In genomic region chr16:67610904-67611681, GRCm38 (mm10) we compare ENCODE assay signal across 13 mouse cellular contexts. TPM values are rescaled to one million over a fixed set of nuclear protein-coding genes. Genes with fewer than 3 reads are reported as not detected.
DNase-seq lines count a peak whose midpoint lies in the region; ATAC-seq and TF ChIP-seq lines count a peak whose summit lies in the region.
"Had no signal": no experiment of that assay in that cellular context is flagged by ENCODE, and none has a peak within 500 bp of the region (broad histone marks: within the 10 kb centered on the region; RNA-seq: fewer than 3 reads in every experiment).

No protein-coding gene starts in this region.

- no peak overlapping the region for H3K9ac ChIP-seq in kidney, postnatal 0 days (ENCODE audit: low read depth, low read length)
- 0 out of 2 replicates have a peak overlapping the region, but pooled peaks have one; percentile 15 for H3K9ac ChIP-seq in forebrain, embryonic 15.5 days (replicated peaks)
- 0 out of 2 replicates have a peak overlapping the region, but pooled peaks have one; percentile 24 for H3K9ac ChIP-seq in midbrain, postnatal 0 days (replicated peaks; ENCODE audit: low read length, poor library complexity, severe bottlenecking)
- H3K9ac ChIP-seq: heart, embryonic 15.5 days; limb, embryonic 15.5 days had no signal

- no peak overlapping the region for H3K4me2 ChIP-seq in kidney, postnatal 0 days (ENCODE audit: low read length)
- H3K4me2 ChIP-seq in forebrain, embryonic 15.5 days (replicated peaks), result peak overlapping the region; percentile 38
- H3K4me2 ChIP-seq in midbrain, postnatal 0 days (ENCODE audit: low read depth, low read length, poor library complexity, severe bottlenecking), result peak overlapping the region; percentile 41
- H3K4me2 ChIP-seq: heart, embryonic 15.5 days; limb, embryonic 15.5 days had no signal

- no peak overlapping the region for H3K4me3 ChIP-seq in kidney, postnatal 0 days (replicated peaks; ENCODE audit: low read depth, low read length)
- peak overlapping the region; percentile 13; the same call in 1 of the 2 replicates for H3K4me3 ChIP-seq in forebrain, embryonic 15.5 days
- peak overlapping the region; percentile 10; the same call in 1 of the 2 replicates for H3K4me3 ChIP-seq in midbrain, postnatal 0 days (ENCODE audit: low read depth, low read length)
- H3K4me3 ChIP-seq: heart, embryonic 15.5 days; limb, embryonic 15.5 days had no signal

- no peaks in the 10 kb centered on the region for H3K4me1 ChIP-seq in kidney, postnatal 0 days (replicated peaks; ENCODE audit: insufficient read depth, low read length)
- H3K4me1 ChIP-seq in forebrain, embryonic 15.5 days, result peaks cover 38% of the 10 kb centered on the region
- H3K4me1 ChIP-seq in midbrain, postnatal 0 days (ENCODE audit: insufficient read depth, low read length), result no peaks in the 10 kb centered on the region
- H3K4me1 ChIP-seq: heart, embryonic 15.5 days had no signal

- no peak for TF ChIP-seq CTCF in kidney, postnatal 0 days (IDR thresholded peaks at IDR 0.05; ENCODE audit: low read depth)
- no peak for TF ChIP-seq CTCF in midbrain, postnatal 0 days (IDR thresholded peaks at IDR 0.05)

- no peak for ATAC-seq in kidney, postnatal 0 days (replicated peaks; ENCODE audit: low FRiP score, low read depth)
- peak; percentile 90 for ATAC-seq in forebrain, embryonic 15.5 days (replicated peaks)
- ATAC-seq in midbrain, postnatal 0 days (ENCODE audit: low FRiP score), result no peak; the same call in 1 of the 2 replicates
- no peak for ATAC-seq in monocyte, adult 5-6 weeks (replicated peaks; ENCODE audit: insufficient number of reproducible peaks, low FRiP score, low TSS enrichment, poor library complexity, severe bottlenecking)
- ATAC-seq: CD4-positive, CD25-positive, alpha-beta regulatory T cell, adult 4 months had no signal

- H3K36me3 ChIP-seq in kidney, postnatal 0 days (ENCODE audit: insufficient read depth, low read length), result no peaks in the 10 kb centered on the region
- no peaks in the 10 kb centered on the region for H3K36me3 ChIP-seq in forebrain, embryonic 15.5 days
- H3K36me3 ChIP-seq in midbrain, postnatal 0 days (ENCODE audit: insufficient read depth, low read length), result no peaks in the 10 kb centered on the region
- H3K36me3 ChIP-seq: heart, embryonic 15.5 days; limb, embryonic 15.5 days had no signal

- 0 out of 2 replicates have a peak, but pooled peaks cover 2% of the 10 kb centered on the region for H3K27me3 ChIP-seq in kidney, postnatal 0 days (ENCODE audit: insufficient read depth, low read length)
- H3K27me3 ChIP-seq in forebrain, embryonic 15.5 days, result no peaks in the 10 kb centered on the region
- H3K27me3 ChIP-seq in midbrain, postnatal 0 days (ENCODE audit: insufficient read depth, low read length), result no peaks in the 10 kb centered on the region
- H3K27me3 ChIP-seq: heart, embryonic 15.5 days; limb, embryonic 15.5 days had no signal

- WGBS in kidney, postnatal 0 days, result 35% methylated on average over 7 of the region's 7 CpGs
- 2% methylated on average over 7 of the region's 7 CpGs for WGBS in forebrain, embryonic 15.5 days
- WGBS in midbrain, postnatal 0 days, result 13% methylated on average over 7 of the region's 7 CpGs

- no peak overlapping the region for H3K27ac ChIP-seq in kidney, postnatal 0 days
- peak overlapping the region; percentile 67 for H3K27ac ChIP-seq in forebrain, embryonic 15.5 days (replicated peaks)
- 0 out of 2 replicates have a peak overlapping the region, but pooled peaks have one; percentile 18 for H3K27ac ChIP-seq in midbrain, postnatal 0 days (ENCODE audit: low read depth, low read length)
- H3K27ac ChIP-seq: heart, embryonic 15.5 days; limb, embryonic 15.5 days had no signal

- H3K9me3 ChIP-seq in kidney, postnatal 0 days (replicated peaks; ENCODE audit: low read length), result no peaks in the 10 kb centered on the region
- H3K9me3 ChIP-seq in forebrain, embryonic 15.5 days, result no peaks in the 10 kb centered on the region
- no peaks in the 10 kb centered on the region for H3K9me3 ChIP-seq in midbrain, postnatal 0 days (ENCODE audit: low read length)
- H3K9me3 ChIP-seq: heart, embryonic 15.5 days; limb, embryonic 15.5 days had no signal

- DNase-seq in kidney, postnatal 0 days (ENCODE audit: low spot score), result peak; percentile 1
- DNase-seq in kidney, adult 11 months, result no peak
- DNase-seq in cerebellum, adult 18-20 months, result peak; percentile 63 to 74
- peak; percentile 52 for DNase-seq in midbrain, postnatal 0 days (ENCODE audit: low spot score)
- no peak for DNase-seq in heart, postnatal 4 days
- no peak for DNase-seq in thymus, postnatal 36 days
- DNase-seq: kidney, postnatal 36 days had no signal

RNA-seq across cellular contexts. Expression of gene Cadm2, which starts 9.6 kb away (rescaled TPM):
- 0.05 and 0.11 TPM in 2 replicates for polyA plus RNA-seq in kidney, postnatal 0 days (2015; fragmentation: Nextera tagmentation; extraction: Ambion mirVana)
- 36.4 and 37.3 TPM in 2 replicates for polyA plus RNA-seq in forebrain, embryonic 15.5 days (2015; fragmentation: Nextera tagmentation; extraction: Ambion mirVana)
- total RNA-seq in midbrain, postnatal 0 days (2014; rRNA removed), result 92.0 and 114 TPM in 2 replicates
- 74.6 and 82.8 TPM in 2 replicates for polyA plus RNA-seq in midbrain, postnatal 0 days (2015; fragmentation: Nextera tagmentation; extraction: Ambion mirVana)
- under 1 TPM in 1 of 2 experiments, not detected in 1; 0.09 TPM for total RNA-seq in heart, postnatal 4 days (2021)
- not detected in 3 replicates for total RNA-seq in monocyte, adult 5-6 weeks (2017)
- total RNA-seq: megakaryocyte progenitor cell, adult 5-6 weeks had no signal

Comparison
In these comparisons a context has a peak if more than half of its experiments do, and no peak if none do; other contexts are left out.
1. DNase-seq: peak in kidney, postnatal 0 days (single experiment), cerebellum, adult 18-20 months (2 of 2) and midbrain, postnatal 0 days (single experiment); none in kidney, adult 11 months (single experiment), heart, postnatal 4 days (single experiment) and thymus, postnatal 36 days (0 of 2).
2. RNA of gene Cadm2, which starts 9.6 kb away (total RNA-seq): 92.0 to 114 TPM in midbrain, postnatal 0 days; 0.09 TPM in heart, postnatal 4 days and not detected in monocyte, adult 5-6 weeks; every median in the first group is over 10 times any median in the second.